Mouse (Mus musculus) C2C12 (cell line): ENCODE data around the gene Tmprss6.

Experiments used
- CTCF ChIP-seq: IDR thresholded peaks from one replicate; pipeline ENCODE4 v1.5.1; 2011; ENCODE audit not compliant: control insufficient read depth, insufficient read depth, insufficient read length
- MAX ChIP-seq: IDR thresholded peaks from one replicate; pipeline ENCODE4 v1.6.1; 2011; ENCODE audit warnings: mild to moderate bottlenecking, control low read depth
- MYOD1 ChIP-seq: IDR thresholded peaks from one replicate; pipeline ENCODE4 v1.6.1; 2011; ENCODE audit warnings: low read depth; ENCODE audit not compliant: control insufficient read depth, insufficient read length
- MYOG ChIP-seq: IDR thresholded peaks from one replicate; pipeline ENCODE4 v1.6.1; 2011; ENCODE audit not compliant: control insufficient read depth, insufficient read length; ENCODE audit errors: extremely low read depth
- USF1 ChIP-seq: IDR thresholded peaks from one replicate; pipeline ENCODE4 v1.6.1; 2011; ENCODE audit warnings: low read depth, mild to moderate bottlenecking, control low read depth, moderate library complexity

DNA sequence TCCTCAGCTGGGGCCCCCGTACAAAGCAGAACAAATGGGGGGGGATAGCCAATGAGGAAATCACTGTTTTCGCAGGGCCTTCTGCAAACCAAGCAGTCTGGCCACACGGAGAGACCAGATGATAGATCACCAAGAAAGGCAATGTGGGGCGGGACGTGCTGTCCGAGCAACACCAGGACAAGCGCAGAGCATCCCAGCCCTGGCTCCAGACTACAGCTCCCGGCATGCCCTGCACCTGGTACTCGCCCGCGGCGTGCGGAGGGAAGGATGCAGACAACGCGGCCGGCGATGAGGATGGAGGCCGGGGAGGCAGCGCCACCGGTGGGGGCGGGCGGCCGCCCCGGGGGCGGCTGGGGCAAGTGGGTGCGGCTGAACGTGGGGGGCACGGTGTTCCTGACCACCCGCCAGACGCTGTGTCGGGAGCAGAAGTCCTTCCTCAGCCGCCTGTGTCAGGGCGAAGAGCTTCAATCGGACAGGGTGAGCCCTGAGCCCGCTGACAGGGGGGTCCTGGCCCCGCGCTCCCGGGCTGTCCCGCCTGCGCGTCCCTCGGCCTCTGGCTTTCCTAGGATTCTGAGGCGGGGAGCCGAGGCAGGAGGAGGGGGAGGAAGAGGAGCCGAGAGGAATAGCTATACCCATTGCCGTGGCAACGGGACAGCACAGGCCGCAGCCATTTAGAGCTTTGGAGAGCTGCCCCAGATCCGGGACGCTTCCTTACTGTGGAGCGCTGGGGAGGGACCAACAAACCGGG lies 39.9 kb downstream of the Tmprss6 start, which contains the start of gene Kctd17:
- TF ChIP-seq CTCF (no peak), USF1 (no peak), MYOD1 (no peak), MYOG (no peak), MAX (peak; percentile 88)
